Mouse (Mus musculus) cerebellum, adult 2 months (tissue): Measurements from ENCODE around the gene Gsdma2.

ENCODE experiments used
- CTCF ChIP-seq: fragments of 200-500 bp; IDR thresholded peaks from 2 replicates; pipeline ENCODE4 v1.5.1; 2011; ENCODE audit warnings: low read depth, mild to moderate bottlenecking, control low read depth, low read length, moderate library complexity, borderline replicate concordance; ENCODE audit not compliant: insufficient read depth
- POLR2A ChIP-seq: fragments of 200-500 bp; IDR thresholded peaks from 2 replicates; pipeline ENCODE4 v1.6.1; 2011; ENCODE audit warnings: low read length, control low read depth, borderline replicate concordance; ENCODE audit not compliant: insufficient read depth

DNA sequence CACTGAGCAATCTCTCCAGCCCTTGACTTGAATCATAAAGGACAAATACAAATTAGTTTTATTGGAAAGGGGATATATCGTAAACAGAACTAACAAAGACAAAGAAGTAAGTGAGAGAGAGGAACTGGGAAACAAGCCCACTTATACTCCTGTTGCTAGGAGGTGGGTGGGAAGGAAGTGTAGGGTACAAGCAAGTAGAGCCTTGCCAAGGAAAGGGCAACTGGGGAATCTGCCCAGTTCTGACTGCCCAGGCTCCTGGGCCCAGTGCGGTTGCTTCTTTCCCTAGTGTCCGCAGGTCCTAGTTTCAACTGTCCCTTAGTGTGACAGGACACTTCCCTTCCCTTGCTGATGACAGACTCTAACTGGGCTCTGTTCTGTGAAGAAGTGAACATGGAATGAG is 17.9 kb upstream of the Gsdma2 start:
- no peak for TF ChIP-seq POLR2A
- TF ChIP-seq CTCF = no peak
